Mouse (Mus musculus): ENCODE measurements around the gene Mfsd11.
"Not testable (repeated sequence)": the region's sequence is repeated elsewhere in the genome, so short reads cannot be mapped to it uniquely, and the experiment has no call there.

Gene Mfsd11

DNA sequence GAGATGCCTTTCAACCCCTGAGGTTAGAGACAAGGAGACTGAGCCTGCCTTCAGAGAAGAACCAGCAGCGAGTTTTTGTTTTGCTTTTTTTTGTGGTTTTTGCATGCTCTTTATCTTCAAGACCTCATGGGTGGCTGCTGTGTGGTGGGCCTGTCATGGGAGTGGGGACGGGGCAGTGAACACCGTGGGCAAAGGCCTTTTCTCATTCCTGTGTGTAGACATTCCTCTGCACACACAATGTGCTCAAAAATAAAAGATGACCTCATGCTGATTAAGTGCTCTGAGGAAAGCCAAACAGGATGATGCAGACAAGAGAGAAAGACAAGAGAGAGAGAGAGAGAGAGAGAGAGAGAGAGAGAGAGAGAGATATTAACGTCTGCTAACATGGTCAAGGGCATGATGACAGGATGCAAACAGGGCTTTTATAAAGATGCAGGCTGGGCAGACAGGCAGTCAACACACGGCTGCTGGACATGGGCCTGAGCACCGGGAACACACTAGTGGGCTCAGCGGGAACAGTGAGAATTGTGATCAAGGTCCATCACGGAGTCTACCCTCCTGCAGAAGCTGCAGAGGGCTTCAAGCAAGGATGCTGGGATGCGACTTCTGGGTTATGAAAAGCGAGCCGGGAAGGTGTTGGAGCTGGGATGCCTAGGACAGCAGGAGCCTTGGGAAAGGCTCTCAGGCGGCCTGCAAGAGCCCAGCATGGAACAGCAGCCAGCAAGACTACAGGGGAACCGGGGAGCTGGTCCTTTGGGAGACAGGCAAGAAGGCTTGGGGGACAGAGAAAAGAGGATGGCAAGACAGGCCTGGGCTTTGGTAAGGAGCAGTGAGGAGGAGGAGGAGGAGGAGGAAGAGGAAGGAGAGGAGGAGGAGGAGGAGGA is 30.9 kb upstream of the Mfsd11 start:
- no peak for DNase-seq

DNA sequence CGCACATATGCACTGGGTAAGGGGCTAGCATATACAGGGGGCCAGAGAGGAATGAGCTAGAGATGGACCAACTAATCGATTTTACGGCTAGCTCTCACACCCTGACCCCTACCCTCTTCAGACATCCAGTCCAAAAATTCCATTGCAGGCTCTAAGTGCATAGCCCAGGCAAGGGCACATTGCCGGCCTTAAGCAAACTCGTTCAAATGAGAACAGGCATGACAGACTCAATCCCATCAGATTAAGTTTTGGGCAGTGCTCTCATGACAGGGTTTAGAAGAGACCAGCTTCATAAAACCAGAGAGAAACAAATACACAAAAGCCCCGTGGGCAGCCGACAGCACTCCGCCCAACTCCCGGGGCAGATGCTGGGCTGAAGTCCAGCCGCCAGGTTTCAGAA is 30.0 kb upstream of the Mfsd11 start:
- DNase-seq: no peak

DNA sequence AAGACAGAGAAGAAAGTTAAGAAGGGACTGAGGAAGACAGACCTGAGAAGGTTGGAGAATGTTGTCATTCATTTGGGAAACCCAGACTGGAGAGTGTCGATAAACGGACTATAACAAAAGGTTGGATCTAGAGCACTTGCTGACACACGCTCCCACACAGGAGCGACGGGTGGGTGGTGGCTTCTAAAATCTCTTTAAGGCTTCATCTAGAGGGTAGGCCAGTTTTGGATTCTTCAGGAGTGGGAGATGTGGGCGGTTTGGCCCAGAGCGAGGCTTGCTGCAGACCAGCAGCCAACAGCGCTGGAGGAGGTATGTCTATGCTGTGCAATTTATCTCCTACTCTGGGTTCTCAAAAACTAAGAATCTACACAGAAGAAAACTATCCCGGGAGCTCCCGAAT is 29.6 kb upstream of the Mfsd11 start:
- DNase-seq: no peak

DNA sequence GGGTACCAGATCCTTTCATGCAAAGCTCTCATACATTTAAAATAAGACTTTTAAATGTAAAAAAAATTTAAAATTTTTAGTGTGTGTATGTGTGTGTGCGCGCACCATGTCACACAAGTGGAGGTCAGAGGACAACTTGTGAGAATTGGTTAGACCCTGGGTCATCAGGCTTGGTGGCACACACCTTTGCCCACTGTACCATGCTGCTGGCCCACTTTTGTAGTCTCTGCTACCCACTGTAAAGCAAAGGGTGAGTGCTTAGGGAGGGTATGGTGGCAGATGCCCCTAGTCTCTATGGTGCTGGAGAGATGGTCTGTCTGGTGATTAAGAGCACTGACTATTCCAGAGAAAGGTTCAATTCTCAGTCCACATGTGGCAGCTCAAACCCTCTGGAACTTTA is 29.0 kb upstream of the Mfsd11 start:
- no peak for DNase-seq

DNA sequence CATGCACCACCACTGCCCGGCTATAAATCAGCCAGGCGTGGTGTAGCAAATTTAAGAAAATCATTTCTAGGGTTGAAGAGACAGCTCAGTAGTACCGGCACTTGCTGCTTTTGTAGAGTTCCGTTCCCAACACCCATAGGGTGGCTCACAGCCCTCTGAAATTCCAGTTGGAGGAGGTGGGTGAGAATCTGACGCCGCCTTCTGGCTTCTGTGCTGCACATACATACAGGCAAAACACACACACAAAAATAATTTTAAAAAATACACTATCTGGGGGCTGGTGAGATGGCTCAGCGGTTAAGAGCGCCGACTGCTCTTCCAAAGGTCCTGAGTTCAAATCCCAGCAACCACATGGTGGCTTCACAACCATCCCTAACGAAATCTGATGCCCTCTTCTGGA is 28.4 kb upstream of the Mfsd11 start:
- DNase-seq: not testable (repeated sequence)

DNA sequence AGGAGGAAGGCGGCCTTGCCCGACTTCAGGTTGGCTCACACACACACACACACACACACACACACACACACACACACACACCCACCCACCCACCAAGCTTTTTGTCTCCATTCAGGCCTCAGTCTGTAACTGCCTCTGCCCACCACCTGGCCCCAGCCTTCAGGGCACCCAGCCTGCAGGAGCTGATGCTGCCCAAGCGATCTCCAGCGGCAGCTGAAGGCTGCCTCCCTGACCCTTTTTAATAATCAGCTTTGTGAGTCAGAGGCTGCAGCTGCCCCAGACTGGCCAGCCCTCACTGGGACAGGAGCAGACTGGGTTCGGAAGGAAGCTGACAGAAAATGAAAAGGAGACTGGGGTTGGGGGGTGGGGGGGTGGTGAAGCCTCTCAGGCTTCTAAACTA is 27.0 kb upstream of the Mfsd11 start:
- no peak for DNase-seq

DNA sequence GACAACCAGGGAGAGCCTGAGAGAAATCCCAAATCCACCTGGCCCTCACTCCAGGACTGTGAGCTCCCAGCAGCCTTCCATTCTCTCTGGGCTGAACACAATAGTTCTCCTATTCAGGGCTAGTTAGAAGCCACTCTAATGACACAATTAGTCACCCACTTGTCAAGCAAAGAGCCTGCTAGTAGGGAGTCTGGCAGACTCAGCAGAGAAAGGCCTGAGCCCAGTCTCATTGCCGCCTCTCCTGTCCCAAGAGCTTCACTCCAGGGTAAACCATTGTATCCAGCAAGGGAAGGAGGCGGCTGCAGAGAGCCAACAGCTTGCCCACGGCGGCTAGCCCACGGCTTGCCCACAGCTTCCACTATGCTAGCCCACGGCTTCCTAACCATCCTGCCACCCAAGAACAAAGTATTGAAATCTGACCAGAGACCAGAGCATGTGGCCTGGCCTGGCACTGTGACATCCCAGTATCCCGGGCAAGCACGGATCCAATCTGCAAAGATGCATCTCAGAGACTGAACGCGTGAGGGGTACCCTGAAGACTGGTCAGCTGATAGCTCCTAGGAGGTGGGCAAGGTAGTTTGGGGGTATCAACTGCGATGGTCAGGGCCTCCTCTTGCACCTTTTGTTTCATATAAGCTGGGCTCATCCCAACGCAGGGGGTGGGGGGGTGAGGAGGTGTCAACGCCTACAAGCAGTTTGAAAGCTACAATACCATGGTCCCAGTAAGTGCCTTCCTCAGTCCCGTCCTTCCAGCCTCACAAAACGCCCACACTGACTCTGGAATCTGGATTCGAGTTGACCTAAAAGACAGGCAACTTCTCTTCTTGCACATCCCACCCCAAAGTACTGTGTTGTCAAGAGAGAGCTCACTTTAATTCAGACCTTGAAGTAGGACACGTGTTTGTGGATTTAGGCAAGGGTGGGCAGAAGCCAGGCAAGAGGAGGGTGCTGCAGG is 25.4 kb upstream of the Mfsd11 start:
- no peak for DNase-seq

DNA sequence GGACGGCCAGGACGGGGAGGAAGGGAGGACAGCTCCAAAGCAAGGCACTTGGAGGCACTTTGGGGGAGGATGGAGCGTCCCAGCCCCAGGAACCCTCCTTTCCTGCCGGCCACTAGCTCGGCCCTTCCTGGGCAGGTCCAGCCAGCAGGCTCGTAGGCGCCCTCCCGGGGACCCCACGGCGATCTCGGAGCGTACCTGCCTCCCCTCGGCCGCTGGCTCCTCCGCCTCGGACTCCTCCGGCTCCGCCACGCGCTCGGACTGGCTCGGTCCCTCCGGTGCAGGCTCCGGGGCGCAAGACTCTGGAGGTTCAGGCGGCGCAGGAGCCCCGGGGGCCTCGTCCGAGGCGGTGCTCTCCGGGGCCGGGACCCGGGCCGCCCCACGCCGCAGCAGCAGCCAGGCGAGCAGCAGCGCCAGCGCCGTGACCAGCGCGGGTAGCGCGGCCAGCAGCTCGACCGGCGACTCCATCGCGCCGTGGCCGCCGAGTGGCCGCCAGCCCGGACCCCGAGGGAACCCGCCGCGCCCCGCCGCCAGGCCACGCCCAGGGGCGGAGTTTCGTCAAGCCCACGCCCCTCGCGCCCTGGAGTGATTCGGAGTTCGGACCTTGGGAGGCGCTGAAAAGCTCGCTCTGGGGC is 24.6 kb upstream of the Mfsd11 start, which contains the start of gene Mxra7:
TSS of gene Mxra7 (minus strand) at position 513 of the 632 bp plus-strand sequence.
- DNase-seq: peak; percentile 83 to 86

DNA sequence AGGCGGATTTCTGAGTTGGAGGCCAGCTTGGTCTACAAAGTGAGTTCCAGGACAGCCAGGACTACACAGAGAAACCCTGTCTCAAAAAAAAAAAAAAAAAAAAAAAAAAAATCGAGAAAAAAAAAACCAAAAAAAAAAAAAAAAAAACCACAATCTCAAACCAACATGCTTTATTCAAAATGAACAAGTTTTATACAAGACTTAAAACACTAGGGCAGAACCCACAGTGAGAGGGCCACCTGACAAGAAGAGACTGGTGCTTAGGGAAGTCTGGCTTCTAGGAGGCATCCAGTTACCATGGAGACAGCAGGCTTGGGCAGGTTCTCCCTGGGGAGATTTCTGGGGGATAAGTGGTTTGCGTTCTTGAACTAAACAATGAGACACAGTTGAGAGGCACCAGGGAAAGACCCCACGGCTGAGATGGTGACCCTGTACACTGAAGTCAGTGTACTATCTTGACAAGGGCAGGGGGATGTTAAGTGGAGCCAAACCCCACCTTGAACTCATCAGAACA is 20.0 kb upstream of the Mfsd11 start:
- DNase-seq: no peak

DNA sequence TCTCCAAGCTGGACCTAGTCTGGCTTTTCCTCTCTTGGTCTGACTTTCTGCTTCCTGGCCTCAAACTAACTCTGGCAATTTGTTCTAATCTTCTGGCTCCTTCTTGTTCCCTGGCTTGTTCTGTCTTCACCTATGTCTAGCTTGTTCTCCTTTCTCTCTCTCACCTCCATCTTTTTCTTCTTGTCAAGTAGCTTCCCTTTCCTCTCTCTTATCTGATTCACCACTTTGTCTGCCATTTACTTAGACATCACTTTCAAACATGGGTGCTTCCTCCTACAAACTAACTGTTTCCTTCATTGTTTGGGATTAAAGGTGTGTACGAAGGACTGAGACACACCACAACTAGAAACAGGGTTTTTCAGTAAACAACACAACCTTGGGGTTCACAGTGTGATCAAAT is 17.3 kb upstream of the Mfsd11 start:
- no peak for DNase-seq

DNA sequence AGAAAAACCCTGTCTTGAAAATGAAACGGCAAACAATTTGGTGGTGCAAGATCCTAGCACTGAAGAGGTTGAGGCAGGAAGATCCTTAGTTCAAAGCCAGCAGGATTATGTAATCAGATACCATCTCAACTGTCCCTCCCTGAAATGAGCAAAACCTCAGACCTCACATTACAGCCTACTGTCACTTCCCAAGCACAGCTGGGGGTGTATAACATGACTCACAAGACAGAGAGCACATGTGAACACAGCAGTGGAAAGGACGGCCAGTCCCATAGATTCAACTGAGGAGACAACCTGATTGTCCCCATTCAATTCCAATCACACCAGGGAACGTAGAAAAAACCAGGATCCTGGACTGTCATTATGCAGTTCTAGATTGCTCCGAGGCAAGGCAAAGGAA is 16.0 kb upstream of the Mfsd11 start:
- no peak for DNase-seq

DNA sequence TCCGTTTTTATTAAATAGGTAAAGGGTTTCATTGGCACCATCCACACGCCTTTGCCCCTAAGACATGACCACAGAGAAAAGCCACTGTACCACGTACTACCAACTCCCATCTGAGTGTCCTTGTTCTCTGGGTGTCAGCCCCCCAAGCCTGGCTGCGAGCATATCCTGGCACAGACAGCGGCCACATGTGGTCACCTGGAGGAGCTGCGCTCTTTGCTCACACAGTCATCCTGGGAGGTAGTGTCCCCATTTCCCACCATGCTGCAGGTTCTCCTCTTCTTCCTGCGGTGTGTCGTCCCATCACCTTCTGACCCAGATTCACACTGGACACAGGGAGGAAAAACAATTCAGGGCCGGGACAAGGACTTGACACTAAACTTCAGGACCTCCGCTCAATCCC is 14.8 kb upstream of the Mfsd11 start:
- DNase-seq: no peak

DNA sequence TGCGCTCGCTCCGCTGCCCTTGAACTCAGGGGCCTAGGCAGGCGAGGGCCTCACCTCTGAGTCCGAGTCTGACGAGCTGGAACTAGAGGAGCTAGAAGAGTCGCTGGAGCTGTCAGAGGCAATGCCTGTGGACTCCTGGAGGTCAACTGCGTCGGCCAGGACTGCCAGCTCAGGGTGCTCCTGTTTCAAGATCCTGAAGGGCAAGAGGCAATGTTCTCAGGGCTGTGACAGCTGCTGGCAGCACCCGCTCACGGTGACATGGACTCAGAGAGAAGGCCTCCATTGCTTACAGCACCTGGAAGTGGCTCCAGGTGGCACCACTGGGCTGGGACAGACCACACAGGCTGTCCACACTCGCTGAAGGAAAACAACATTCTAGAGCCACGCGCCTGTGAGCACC is 13.3 kb upstream of the Mfsd11 start:
- peak in 1 of 2 experiments; percentile 45 for DNase-seq

DNA sequence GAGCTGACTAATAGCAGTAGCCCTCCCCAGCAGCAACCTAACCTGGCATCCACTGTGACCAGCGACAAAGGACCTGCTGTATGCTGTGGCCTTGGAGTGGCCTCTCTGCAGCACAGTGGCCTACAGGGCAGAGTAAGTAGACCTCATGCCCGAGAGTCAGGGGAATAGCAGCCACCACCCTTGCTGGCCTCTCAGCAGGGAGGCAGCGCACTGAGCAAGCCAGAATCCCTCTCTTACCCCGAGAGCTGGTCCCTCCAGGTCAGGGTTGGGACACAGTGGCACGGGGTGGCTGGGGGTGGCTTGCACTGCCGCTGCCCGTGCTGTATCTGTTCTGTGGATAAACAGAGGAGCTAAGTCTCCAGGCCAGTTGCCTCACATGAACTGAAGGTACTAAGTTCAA is 12.6 kb upstream of the Mfsd11 start:
- no peak for DNase-seq

DNA sequence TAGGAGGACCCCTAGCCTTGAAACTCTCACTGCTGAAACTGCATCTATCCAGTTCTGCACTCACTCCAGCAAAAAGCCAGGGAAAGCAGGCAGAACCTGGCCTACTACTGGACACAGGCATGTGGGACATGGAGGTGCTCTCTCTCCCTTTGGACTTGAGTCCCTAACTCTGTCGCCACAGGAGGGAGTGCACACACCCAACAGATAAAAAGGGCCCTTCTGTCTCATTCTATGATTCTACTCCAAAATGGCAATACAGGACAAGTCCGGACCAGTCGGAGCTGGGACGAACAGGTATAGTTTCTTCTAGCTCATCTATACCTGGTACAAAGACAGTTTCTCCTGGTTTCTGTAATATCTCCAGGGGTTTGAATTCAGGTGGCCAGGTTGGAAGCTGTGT is 11.5 kb upstream of the Mfsd11 start:
- DNase-seq: peak in 1 of 2 experiments; percentile 40

DNA sequence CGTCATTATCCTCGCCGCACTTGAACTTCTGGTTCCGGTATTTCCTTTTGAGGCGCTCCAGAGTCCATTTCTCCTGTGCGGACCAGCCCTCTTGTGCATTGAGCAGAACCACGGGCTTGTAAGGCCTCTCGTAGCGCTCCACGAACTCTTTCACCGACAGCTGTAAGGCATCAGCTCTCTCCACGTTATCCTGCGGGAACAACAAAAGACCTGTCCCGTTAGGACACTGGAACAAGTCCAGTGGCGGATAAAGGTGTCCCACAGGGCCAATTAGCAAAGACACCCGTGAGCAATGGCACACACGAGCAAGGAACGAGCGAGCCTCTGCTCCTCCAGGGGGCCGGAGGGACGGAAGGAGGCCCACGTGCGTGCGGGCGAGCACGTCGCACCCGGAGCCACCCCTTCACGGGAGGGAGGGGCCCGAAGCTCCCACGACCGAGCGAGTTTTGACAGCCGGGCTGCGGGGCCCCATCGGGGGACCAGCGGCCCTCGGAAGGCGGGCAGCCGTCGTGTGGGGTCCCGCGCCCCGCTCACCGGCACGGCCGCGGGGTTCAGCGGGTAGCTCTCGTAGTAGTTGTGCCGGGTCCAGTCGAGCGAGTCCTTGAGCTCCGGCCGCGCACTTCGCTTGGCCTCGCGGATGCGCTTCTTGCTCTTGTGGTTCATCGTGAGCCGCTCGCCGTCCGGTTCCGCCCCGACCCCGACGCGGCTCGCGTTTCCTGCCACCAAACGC is 9.5 kb upstream of the Mfsd11 start:
- DNase-seq: peak; percentile 60 to 83

DNA sequence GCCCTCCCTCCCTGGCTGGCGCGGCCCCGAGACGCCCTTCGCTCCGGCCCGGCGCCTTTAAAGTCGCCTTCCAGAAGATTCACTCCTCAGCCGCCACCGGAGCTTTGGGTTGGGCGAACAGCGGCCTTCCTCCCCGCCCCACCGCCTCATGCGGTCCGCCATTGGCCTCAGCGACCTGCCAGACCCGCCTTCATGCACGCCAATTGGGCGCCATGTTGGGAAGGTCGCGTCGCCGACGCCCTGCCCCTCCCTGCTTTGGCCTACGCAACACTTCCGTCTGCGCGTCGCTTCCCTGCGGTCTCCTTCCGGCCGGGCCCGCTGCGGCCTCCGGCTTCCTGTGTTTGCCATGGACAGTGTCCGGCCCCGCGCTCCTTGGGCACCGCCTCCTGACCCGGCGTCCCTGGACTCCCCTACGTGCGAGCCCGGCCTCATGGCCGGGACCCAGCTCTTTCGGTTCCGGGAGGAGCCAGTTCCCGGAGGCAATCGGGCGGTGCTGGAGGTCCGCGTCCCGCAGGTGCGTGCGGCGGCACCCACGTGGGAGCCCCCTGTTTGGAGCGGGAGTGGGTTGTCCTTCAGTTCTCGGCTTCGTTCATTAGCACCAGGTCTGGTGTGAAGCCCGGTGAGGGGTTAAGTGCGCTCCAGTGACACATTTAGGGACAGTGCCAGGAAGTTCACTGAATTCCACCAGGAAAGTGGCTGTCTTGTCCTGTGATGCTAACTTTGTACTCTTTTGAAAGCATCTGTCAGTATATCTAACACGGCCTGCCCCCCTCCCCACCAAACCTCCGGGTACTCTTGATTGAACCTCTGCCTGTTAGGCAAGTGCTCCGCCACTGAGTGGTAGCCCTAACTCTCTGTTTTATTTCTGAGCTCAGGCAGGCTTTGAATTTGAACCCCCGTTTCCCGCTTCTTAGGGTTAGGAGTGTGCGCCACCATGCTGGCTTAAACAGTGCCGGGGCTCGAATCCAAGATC is 8.7 kb upstream of the Mfsd11 start, which contains the start of the genes Mettl23 and Jmjd6:
TSS of gene Mettl23 (plus strand) at position 18 of the 973 bp plus-strand sequence.
TSS of gene Jmjd6 (minus strand) at position 189 of the 973 bp plus-strand sequence.
- peak; percentile 96 to 99 for DNase-seq

DNA sequence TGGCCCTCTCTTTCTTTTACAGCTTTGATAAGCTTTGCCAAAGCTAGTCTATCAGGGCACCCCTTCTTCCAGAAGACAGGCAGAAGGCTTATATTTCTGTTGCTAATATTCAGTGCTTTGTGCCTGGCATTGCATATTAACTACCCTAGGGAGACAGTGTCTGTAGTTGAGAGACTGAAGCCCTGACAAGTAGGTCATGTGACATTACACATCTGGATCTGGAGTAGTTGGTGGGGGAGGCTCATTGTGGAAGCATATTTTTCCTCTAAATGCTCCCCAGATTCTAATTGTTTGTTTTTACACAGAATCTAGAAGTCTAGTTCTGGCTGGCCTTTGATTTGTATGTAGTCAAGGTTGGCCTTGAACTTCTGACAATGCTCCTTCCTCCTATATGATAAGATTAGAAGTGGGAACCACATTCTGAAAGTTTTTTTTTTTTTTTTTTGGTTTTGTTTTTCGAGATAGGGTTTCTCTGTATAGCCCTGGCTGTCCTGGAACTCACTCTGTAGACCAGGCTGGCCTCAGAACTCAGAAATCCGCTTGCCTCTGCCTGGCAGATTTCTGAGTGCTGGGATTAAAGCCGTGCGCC is 5.6 kb upstream of the Mfsd11 start:
- DNase-seq: no peak

DNA sequence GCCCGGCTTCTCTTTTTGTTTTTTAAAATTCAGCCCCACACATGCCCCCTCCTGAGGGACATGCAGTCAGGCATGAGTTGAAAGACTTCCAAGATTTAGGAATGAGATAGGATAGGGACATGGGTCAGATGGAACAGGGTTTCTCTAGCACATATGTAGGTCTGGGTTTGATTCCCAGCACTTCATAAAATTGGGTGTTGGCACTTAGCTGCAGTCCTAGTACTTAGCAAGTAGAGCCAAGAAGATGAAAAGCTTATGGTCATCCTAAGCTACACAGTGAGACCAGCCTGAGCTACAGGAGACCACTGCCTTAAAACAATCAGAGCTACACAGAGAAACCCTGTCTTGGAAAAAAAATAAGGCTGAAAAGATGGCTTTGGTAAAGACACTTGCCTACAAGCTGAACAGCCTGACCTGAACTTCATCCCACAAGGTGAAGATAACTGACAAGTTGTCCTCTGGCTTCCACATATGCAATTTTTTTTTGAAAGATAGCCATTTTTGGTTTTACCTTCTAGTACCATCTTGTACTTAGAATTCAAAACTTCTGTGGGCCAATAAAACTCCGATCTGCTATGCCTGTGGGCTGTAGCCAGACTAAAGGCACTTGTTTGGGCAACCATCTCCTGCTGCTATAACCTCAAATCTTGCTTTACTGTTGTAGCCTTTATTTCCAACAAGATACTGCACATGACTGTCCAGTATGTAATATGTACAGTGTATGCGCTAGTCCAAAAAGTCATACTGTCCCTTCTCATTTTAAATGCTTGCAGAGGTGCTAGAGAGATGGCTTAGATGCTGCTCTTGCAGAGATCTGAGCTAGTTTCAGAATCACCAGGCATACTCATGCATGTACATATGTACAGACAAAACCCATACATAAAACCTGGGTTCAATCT is 4.8 kb upstream of the Mfsd11 start:
- no peak for DNase-seq

All from kidney, postnatal 25 days (tissue).